Mouse (Mus musculus) left cerebral cortex, postnatal 36 days (tissue): ENCODE results near the gene Cbs. TPM values are rescaled to one million over a fixed set of nuclear protein-coding genes. Genes with fewer than 3 reads are reported as not detected.

ENCODE experiments used
- DNase-seq, 2 experiments: peaks; one replicate each; pipeline ENCODE4 v3.0.0; 2021 to 2022; ENCODE audit warnings: low spot score in 2 of 2, mixed read lengths in 1 of 2
- intact Hi-C: fragments of 180-260 bp; cut with DNase I; formaldehyde crosslinking; loops from one replicate; pipeline ENCODE4 v1.15.1; 2025
- total RNA-seq, 2 experiments: library from RNA; stranded (reverse); gene quantifications; 2 replicates each; pipeline ENCODE4 v1.2.3; 2021

The Cbs gene
- total RNA-seq = 10 to 100 TPM; 34.8 to 50.0 TPM

DNA sequence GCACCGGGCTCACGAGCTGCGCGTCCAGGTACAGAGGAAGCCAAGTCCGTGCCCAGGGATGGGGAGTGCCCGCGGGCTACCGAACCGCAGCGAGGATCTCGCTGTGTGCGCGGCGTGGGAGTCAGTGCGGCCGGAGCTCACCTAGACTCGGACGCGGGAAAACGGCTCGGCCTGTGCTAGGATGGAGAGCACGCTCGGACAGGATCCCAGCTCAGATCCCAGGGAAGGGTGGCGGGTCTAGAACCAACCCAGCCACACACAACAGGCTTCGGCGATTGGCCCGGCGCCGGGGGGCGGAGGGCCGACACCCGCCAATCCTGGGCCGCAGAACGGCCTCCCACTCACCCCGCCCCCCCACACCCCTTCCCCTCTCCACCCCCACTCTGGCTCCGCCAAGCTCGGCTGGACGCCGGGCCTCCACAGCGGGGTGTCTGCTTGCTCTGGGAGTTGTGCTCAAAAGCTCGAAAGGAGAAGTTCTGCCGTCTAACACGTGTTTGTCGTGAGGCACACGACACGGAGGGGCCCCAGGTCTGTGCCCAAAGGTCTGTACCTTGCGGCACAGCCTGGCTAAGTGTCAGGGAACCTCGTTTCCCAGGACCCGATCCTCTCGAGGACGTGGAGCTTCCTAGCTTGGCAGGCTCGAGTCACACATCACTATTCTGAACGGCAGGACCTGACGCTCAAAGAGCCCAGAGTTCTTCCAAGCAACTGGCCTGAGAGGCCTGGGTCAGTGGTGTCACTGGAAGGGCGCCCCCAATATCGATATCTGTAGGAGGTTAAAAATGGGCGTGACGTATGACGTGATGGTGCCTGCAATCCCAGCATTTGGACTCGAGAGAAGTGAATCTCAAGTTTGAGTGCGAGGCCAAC, at the start of gene Cbs:
Cbs (minus strand) TSS at position 297 of the 870 bp plus-strand sequence.
- intact Hi-C loops = no loop called here
- DNase-seq = peak; percentile 49 to 54

DNA sequence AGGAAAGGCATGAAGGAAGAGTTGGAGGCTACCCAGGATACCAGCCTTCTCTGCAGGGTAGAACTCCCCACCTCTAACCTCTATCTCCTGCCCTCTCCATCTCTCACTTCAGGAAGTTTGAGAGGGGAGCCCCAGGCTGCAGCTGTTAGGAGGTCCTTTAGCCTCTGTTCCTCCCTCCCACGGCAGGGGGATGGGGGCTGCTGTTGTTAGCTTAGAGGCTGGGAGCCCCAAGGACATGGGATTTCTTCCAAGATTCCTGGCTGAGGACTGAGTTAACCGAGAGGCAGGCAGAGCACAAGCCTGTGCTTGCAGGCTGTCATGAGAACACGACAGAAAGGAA, 49.2 kb upstream of the Cbs start:
- intact Hi-C loops = no loop called here
- DNase-seq = no peak

DNA sequence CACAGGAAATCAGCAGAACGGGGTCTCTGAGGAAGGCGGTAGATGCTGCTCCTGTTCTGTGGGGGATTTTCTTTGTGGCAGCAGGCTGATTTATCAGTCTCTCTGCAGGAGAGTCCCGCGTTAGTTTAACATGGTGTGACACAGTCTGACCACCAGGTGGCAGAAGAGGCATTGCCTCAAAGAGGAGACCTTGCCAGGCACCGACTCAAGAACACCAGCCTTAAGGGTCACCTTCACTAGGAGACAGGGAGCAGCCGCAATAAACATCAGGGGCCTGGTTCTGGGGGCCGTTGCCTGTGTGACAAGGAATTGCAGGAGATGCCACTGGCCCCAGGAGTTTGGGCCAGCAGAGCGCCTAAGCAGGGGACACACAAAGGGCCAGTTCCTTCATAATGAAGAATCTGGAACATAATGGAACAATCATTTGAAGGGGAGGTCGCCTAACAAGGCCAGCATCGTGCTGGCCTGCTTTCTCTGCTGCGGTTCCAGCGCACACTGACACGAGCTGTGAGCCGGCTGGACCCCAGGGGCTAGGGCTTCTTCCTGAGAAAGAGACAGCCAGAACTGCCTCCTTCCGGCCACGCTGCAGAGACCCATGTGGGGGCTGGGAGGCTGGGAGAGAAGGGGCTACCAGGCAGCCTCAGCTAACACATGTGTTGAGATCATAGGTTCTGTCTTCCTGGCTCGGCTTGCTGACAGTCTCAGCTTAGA, 48.6 kb upstream of the Cbs start:
- peak; percentile 69 to 79 for DNase-seq
- intact Hi-C loops = loop anchor here (1.0 kb wide), 1 partner anchor 340 kb away; no protein-coding TSS in a partner anchor

DNA sequence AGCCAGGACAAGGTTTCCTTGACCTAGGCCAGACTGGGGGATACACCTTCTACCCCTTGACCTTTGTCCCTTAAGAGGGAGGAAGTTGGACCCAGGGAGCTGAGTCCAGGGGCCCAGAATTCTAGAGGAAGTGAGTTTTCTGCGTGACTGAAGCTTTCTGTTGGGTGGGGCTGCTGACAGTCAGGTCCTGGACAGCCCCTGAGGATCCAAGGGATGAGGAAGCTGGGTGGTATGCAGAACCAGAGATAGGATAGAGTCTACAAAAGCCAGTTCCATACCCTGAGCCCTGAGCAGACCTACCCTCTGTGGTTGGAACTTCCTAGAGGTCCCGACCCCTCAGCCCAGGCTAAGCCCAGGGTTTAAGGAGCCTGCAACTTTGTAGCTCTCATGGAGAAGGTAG, 43.4 kb upstream of the Cbs start:
- intact Hi-C loops = no loop called here
- DNase-seq = no peak

DNA sequence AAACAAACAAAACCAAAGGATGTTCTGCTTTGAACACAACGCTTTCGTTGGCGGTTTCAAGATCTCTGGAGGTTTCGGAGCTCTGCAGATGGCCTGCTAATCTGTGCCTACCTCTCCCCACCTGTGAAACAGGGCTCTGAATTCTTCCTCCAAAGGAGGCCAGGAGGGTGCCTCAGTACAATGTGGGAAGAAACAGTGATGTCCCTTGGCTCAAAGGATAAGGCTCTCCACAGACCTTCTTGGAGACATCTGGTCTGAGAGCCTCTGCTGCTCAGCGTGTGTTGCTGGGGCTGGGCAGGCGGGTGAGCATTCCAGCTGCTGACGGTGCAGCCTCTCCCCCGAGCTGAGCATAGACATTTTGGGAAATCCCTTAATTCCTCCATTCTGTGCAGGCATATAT, 40.5 kb upstream of the Cbs start, which contains the start of gene Cryaa:
Cryaa (plus strand) TSS at position 301 of the 400 bp plus-strand sequence.
- DNase-seq = no peak
- intact Hi-C loops = no loop called here

DNA sequence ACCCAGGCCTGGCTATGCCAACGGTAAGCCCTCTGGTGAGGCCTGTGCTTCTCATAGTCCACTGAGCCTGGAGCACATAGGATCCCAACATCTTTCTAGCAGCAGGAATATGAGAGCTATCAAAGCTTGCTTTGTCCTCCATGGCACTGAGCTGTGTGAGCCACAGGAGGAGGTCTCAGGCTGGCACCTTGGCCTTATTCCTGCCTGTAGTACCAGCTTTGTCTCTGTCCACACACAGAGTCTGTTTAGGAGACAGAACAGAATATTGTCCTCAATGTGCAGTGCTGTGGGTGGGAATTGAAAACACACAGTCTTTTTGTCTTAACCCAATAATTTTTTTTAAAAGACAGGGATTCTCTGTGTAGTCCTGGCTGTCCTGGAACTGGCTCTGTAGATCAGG, 37.4 kb upstream of the Cbs start:
- no peak for DNase-seq
- intact Hi-C loops = no loop called here

DNA sequence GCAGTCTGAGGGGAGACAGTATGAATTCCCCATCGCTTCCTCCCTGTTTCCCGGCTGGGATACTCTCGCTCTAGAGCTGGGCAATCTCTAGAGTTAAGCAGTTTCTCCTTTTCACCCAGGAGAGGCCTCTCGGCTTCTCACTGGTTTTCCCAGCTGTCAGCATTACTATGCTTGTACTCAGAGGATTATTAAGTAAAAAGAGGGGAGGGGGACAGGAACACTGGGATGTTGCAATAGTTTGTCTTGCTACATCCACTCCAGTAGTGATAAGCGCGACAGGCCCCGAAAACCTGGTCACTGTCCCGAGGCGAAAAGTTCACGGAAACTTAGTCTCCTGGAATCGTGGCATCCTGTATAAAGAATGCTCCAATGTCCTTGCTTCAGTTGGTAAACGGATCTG, 35.2 kb upstream of the Cbs start:
- intact Hi-C loops = no loop called here
- DNase-seq = no peak

DNA sequence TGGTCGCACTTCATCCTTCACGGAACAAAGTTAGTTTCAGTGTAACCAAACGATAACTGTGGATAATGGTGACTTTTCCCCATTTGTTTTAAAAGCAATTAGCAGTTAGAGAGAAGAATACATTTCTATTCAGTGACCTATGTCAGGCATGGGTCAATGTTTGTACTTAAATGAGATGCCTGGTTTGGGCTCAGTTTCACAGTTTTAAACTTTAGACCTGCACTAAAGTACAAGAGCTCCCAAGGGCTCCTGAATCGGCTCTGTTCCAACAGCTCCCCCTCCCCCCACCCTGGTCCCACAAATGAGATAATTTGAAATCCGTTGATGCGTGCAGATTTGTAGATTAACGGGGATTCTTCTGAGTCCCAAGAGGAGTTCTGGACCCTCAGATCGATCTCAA, 34.7 kb upstream of the Cbs start:
- DNase-seq = no peak
- intact Hi-C loops = no loop called here

DNA sequence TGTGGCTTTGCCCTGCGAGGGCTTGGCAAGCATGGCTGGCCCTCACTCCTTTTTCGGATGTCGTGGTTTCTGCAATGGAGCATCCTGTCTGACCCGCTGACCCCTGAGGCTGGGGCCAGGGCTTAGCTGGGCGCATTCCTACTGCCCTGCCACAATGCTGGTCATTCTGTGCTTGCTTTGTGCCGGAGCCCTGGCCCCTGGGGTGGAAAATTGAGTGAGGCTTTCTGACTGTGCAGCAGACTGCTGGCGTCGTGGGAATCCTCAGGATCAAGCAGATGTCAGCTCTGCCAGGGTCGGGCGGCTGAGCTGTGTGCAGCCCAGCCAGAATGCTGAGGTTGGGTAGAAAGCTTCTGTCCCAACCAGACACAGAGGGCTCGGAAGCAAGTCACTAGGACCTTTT, 33.1 kb upstream of the Cbs start:
- intact Hi-C loops = no loop called here
- DNase-seq = no peak

DNA sequence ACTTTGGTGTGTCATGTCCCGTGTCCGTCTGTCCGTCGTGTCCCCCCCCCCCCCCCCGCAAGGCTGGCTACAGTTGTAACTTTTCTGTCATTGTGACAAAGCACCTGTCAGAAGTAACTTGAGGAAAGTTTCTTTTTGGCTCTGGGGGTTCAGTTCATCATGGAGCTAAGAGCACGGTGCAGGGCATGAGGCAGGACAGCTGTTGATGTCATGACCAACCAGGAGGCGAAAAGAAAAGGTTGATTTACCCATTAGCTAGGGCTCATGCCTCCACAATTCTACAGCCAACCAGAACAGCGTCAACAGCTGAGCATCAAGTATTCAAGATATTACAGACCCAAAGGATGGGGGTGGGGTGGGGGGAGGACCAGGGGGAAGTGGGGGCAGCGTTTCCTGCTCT, 31.3 kb upstream of the Cbs start:
- no peak for DNase-seq
- intact Hi-C loops = loop anchor here (10.0 kb wide), 1 partner anchor 334 kb away; no protein-coding TSS in a partner anchor

DNA sequence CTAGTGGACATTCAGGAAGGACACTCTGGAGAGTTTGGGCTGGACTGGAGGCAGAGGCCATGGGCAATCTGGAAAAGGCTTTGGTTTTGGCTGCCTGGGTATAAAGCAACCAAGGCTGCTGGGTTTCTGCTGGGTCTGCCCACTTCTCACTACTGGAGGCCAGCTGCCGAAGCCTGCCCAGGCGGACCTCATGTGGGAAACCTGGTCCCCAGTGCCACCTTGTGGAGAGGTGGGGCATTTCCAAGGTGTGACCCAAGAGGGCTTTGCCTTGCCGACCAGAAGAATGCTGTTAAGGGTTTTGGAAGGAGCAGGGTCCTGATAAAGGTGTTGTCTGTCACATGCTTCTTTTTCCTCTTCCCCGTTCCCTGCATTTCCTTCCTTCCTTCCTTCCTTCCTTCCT, 27.7 kb upstream of the Cbs start:
- peak; percentile 66 to 76 for DNase-seq
- intact Hi-C loops = loop anchor here (10.0 kb wide), 1 partner anchor 330 kb away; no protein-coding TSS in a partner anchor

DNA sequence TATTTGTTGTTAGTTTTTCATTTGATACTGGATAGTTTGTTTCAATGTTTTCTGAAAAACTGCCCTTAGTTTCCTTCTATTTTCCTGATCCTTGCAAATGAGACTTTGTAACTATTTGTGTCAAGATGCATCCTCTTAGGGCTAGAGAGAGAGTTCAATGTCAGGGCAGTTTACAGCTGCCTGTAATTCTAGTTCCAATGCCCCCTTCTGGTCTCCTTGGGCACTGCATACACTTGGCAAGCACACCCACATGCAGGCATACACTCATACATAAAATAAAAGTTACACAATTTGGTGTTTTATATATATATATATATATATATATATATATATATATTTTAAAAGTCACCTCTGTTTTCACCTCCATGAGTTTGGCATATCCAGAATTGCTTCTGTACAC, 25.8 kb upstream of the Cbs start:
- intact Hi-C loops = loop anchor here (10.0 kb wide), 1 partner anchor 328 kb away; no protein-coding TSS in a partner anchor
- no peak for DNase-seq

DNA sequence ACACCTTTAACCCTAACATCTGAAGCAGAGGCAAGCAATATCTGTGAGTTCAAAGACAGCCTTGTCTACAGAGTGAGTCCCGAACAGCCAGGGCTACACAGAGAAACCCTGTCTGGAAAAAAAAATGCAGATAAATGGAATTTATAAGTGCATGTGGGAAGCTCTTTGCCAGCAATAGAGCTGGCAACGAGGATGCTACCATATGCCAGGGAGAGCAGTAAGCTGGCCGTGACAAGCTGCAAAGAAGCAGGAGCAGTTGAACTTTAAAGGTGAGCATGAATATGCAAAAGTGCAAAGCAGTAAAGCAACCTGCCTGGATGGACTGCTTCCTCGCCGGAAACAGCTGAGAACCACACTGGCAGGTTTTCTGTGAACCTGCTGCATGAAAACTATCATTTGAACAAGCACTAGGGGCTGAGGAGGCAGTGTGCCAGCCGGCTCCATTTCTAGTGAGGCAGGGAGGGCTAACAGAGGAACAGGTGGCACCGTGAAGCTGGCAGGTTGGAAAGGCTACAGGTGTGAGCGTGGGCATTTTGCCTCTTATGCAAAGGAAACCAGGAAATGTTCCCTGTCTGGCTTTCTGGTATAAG, 23.7 kb upstream of the Cbs start:
- intact Hi-C loops = loop anchor here (10.0 kb wide), 1 partner anchor 326 kb away; no protein-coding TSS in a partner anchor
- peak; percentile 75 to 82 for DNase-seq

DNA sequence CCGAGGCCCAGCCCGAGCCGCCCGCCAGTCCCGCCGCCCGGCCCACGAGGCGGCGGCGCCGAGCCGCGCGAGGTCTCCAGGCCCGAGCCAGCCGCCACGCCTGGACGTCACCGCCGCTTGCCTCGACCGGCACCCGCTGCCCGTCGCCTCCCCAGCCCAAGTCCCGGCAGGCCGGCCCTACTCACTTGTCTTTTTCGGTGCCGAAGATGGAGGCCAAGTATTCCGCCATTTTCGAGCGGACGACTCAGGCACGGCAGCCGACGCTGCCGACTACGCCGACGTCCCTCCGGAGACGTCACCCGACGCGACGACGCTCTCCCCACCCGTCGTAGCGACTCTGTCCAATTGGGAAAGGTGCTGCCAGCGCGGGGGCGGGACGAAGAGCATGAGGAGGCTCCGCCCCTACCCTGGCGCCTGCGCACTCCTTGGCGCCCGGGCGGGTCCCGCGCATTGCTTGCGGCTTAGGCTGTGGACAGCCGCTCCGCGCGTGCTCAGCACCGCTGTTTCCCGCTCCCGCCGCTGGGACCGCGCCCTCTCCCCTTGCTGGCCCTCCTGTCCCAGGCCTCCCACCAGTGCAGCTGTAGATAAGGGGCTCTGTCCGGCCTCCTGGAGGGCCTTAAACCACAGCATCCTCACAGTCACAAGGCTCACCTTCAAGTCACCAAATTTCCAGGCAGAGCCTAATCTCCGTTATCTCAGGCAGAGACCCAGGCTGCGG, 21.6 kb upstream of the Cbs start, which contains the start of gene U2af1:
U2af1 (minus strand) TSS at position 425 of the 718 bp plus-strand sequence.
- DNase-seq = peak; percentile 98 to 99
- intact Hi-C loops = loop anchor here (5.0 kb wide), 1 partner anchor 136 kb away; the partner anchor contains the start of gene Ndufv3

DNA sequence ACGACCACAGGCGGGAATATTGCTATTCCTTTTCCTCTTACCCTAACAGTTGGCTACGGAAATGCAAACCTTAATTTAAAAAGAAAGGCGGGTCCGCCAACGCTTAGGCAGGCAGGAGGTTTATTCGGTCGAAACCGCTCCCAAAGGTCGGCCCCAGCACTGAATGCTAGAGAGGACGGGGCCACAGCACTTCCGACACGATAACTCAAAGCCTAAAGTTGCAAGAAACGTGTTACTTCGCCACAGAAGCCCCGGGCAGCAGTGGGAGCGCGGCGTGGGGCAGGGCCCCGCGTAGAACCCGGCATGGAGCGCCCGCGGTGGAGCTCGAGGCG, 21.1 kb upstream of the Cbs start:
- DNase-seq = no peak
- intact Hi-C loops = loop anchor here (5.0 kb wide), 1 partner anchor 136 kb away; the partner anchor contains the start of gene Ndufv3

DNA sequence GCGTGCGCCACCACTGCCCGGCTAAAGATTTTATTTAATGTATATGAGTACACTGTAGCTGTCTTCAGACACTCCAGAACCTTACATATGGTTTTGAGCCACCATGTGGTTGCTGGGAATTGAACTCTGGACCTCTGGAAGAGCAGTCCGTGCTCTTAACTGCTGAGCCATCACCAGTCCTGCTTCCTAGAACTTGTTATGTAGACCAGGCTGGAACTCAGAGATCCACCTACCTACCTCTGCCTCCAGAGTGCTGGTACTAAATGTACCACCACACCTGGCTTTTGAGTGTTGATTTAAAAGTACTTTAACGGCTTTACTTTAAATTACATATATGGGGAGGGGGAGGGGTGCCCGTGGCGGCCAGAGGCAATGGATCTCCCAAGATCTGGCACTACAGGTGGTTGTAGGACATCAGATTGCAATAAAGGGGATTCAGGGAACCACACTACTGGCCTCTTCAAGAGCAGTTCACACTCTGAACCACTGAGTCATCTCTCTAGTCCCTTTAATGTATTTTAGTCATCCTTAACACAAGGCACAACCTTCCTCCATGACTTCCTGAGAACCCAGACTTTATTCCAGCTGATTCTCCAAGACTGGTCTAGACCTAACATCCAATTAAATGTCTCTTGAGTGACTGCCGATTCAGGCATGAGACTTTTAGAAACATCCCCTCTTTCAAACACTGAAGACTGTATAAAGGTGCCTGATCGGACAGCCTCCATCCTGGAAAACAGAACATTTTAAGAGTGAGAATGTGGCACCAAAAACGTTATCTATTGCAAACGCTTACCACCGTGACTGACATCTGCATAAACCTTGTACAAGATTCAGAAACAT, 20.3 kb upstream of the Cbs start:
- intact Hi-C loops = loop anchor here (5.0 kb wide), 1 partner anchor 135 kb away; the partner anchor contains the start of gene Ndufv3
- no peak for DNase-seq

DNA sequence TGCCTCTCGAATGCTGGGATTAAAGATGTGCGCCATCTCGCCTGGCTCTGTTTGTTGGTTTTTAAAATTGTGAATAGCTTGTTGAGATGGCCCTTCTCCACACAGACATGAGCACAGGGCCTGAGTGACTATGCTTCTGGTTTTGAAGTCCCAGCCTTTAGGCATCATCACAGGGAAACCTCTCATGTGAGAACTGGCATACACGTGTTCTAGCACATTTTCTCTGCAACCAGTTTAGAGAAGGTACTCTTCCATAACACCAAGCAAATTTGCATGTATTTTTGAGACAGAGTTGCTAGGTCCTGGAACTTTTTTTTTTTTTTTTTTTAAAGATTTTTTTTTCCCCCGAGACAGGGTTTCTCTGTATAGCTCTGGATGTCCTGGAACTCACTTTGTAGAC, 19.6 kb upstream of the Cbs start:
- DNase-seq = no peak
- intact Hi-C loops = loop anchor here (5.0 kb wide), 1 partner anchor 134 kb away; the partner anchor contains the start of gene Ndufv3

DNA sequence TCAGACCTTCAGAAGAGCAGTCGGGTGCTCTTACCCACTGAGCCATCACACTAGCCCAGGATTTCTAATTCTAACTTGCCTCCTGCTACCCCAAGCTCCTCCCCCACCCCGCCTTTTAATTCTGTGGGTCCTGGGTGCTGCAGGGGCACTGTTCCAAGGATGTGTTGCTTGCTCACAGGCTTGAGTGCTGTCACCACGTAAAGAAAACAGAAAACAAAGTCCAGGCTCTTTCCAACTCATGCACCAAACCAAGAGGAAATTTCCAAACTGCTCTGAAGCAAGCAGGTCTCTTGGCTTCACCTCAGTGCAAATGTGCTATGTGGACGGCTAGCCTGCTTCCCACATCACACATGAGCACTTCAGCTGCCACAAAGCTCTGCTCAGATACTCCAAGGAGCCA, 18.3 kb upstream of the Cbs start:
- intact Hi-C loops = loop anchor here (5.0 kb wide), 1 partner anchor 133 kb away; the partner anchor contains the start of gene Ndufv3
- DNase-seq = no peak

DNA sequence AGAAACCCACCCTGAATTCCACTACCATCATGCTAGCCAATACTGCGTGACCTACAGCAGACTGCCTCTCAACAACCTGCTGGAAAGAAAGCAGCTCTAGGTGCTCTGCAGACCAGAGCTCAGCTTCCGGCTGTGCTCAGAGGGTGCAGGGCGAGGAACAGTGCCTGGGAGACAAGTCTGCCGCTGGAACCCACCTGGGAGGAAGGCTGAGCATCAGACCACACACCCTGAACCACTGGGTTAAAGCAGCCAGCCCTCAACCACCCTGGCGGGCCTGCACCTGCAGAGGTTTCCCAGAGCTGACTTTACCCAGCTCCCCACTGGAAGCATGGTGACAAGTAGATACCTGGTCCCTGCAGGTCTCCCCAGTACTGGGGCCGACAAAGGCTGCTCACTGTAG, 16.2 kb upstream of the Cbs start:
- intact Hi-C loops = no loop called here
- no peak for DNase-seq
